Mouse (Mus musculus) heart, embryonic 10.5 days (tissue): Measurements from ENCODE around the gene Fam193a. TPM values are rescaled to one million over a fixed set of nuclear protein-coding genes. Genes with fewer than 3 reads are reported as not detected.

Experiments
- DNase-seq: peaks from one replicate; pipeline ENCODE4 v3.0.0-alpha.2; 2017; ENCODE audit warnings: low spot score
- H3K27ac ChIP-seq: fragments of 300-500 bp; sonication (generic); 2 replicates; pipeline ENCODE4 v1.5.1; 2016; ENCODE audit warnings: mild to moderate bottlenecking
- H3K27me3 ChIP-seq: fragments of 300-500 bp; sonication (generic); 2 replicates; pipeline ENCODE4 v1.6.1; 2016; ENCODE audit warnings: mild to moderate bottlenecking; ENCODE audit not compliant: poor library complexity, insufficient read depth, severe bottlenecking
- H3K36me3 ChIP-seq: fragments of 300-500 bp; sonication (generic); 2 replicates; pipeline ENCODE4 v1.6.1; 2016; ENCODE audit warnings: mild to moderate bottlenecking, moderate library complexity
- H3K4me1 ChIP-seq: fragments of 300-500 bp; sonication (generic); 2 replicates; pipeline ENCODE4 v1.6.1; 2016; ENCODE audit warnings: mild to moderate bottlenecking
- H3K4me3 ChIP-seq: fragments of 300-500 bp; sonication (generic); 2 replicates; pipeline ENCODE4 v1.5.1; 2016; ENCODE audit warnings: mild to moderate bottlenecking, moderate library complexity
- H3K9me3 ChIP-seq: fragments of 300-500 bp; sonication (generic); 2 replicates; pipeline ENCODE4 v1.6.1; 2016; ENCODE audit warnings: mild to moderate bottlenecking, moderate library complexity
- WGBS: fragments of 180-500 bp; shearing (Covaris S2); methylation state at CpG from one replicate; pipeline ENCODE4 v1.1.7; 2016; 5-methylcytosine and 5-hydroxymethylcytosine counted together
- polyA plus RNA-seq: library from polyadenylated mRNA; unstranded; fragments of >200 nt; fragmentation: Nextera tagmentation; extraction: Ambion mirVana; gene quantifications from 2 replicates; pipeline ENCODE4 v1.2.1, GENCODE M21; 2016

Fam193a gene
- polyA plus RNA-seq, 1 experiment from 2014 or later: 11.4 TPM

DNA sequence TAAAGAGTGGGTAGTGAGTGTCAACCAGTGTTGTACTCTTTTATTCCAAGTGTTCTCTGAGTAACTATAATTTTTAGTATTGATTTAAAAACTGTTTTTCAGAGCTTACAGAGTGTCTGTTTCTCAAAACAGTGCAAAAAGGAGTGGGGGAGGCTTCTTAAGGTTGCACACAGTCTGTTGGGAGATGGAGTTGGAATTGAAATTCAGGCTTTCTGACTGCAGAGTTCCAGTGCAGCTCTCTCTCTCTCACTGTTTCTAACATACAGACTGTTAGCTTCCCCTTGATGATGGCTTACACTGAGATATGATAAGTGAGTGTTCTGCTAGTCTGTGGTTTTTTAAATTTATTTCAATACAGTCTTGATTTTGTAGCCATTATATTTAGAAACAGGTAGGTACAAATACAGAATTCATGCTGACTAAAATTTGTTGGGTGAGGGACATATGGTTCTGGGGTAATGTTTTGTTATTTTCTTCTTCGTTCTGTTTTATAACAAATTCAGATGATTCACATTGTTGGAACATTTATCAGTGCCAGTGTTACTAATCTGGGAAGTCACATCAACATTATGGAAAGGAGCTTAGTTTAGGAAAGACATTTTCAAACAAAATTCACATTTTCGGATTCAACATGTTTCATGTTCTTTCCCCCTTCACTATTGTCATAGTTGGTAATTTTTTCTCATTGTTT lies 26.3 kb downstream of the Fam193a start:
- no peak for DNase-seq
- H3K36me3 ChIP-seq: no peaks in the 10 kb centered on the region
- WGBS: 89% methylated on average over 2 of the region's 2 CpGs
- H3K9me3 ChIP-seq: no peaks in the 10 kb centered on the region
- H3K4me1 ChIP-seq: peaks cover 2% of the 10 kb centered on the region; the same call in 1 of the 2 replicates
- H3K4me3 ChIP-seq: no peak overlapping the region
- no peaks in the 10 kb centered on the region for H3K27me3 ChIP-seq
- no peak overlapping the region for H3K27ac ChIP-seq

- Histone ChIP-seq H3K36me3 (no peaks in the 10 kb centered on the region), H3K27ac (no peak overlapping the region), H3K27me3 (no peaks in the 10 kb centered on the region), H3K4me3 (no peak overlapping the region), H3K4me1 (peaks cover 11% of the 10 kb centered on the region), H3K9me3 (no peaks in the 10 kb centered on the region)
- 75% methylated on average over 2 of the region's 2 CpGs for WGBS
- no peak for DNase-seq
Measured at GRCm38 (mm10) chr5:34397866-34398265, 28.1 kb downstream of the Fam193a start.

- 71% methylated on average over 1 of the region's 1 CpGs for WGBS
- Histone ChIP-seq H3K36me3 (no peaks in the 10 kb centered on the region), H3K4me3 (no peak overlapping the region), H3K27ac (no peak overlapping the region), H3K9me3 (no peaks in the 10 kb centered on the region), H3K27me3 (no peaks in the 10 kb centered on the region), H3K4me1 (peaks cover 16% of the 10 kb centered on the region)
- DNase-seq: no peak
Measured at GRCm38 (mm10) chr5:34398326-34398725, 28.6 kb downstream of the Fam193a start.

GRCm38 (mm10) chr5:34407366-34407918 lies 37.7 kb downstream of the Fam193a start:
- H3K36me3 ChIP-seq: no peaks in the 10 kb centered on the region
- H3K27ac ChIP-seq: no peak overlapping the region
- no peaks in the 10 kb centered on the region for H3K9me3 ChIP-seq
- DNase-seq: no peak
- no peaks in the 10 kb centered on the region for H3K27me3 ChIP-seq
- H3K4me3 ChIP-seq: no peak overlapping the region
- H3K4me1 ChIP-seq: peaks cover 34% of the 10 kb centered on the region
- WGBS: 91% methylated on average over 6 of the region's 6 CpGs

DNA sequence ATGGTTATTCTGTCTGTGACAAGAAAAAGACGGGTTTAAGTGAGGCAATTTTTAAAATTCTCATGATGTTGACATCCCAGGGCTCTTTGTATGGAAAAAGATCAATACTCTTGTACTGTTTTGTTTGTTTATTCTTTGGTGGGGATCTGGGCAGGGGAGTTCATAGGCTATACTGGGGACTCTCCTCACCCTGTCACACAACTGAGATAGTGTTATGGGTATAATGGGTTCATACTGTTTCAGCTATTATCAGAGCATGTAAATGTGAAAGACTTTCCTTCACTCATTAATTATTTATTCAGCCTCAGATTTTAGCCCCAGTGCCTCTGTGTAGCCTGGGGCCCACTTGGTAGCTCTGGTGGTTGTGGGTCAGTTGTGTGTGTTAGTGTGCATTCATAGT lies 39.3 kb downstream of the Fam193a start:
- WGBS: 70% methylated on average over 1 of the region's 1 CpGs
- no peak overlapping the region for H3K27ac ChIP-seq
- no peak for DNase-seq

GRCm38 (mm10) chr5:34410819-34411218 lies 41.1 kb downstream of the Fam193a start:
- Histone ChIP-seq H3K36me3 (0 out of 2 replicates have a peak, but pooled peaks cover 5% of the 10 kb centered on the region), H3K9me3 (no peaks in the 10 kb centered on the region), H3K4me3 (no peak overlapping the region), H3K27ac (no peak overlapping the region), H3K27me3 (no peaks in the 10 kb centered on the region), H3K4me1 (peaks cover 20% of the 10 kb centered on the region)
- WGBS: 49% methylated on average over 4 of the region's 4 CpGs
- DNase-seq: no peak

More for the DNA sequence above, 39.3 kb downstream of the Fam193a start:
- Histone ChIP-seq H3K9me3 (no peaks in the 10 kb centered on the region), H3K4me3 (no peak overlapping the region), H3K27me3 (no peaks in the 10 kb centered on the region), H3K36me3 (0 out of 2 replicates have a peak, but pooled peaks cover 4% of the 10 kb centered on the region), H3K4me1 (peaks cover 21% of the 10 kb centered on the region)

- 72% methylated on average over 2 of the region's 2 CpGs for WGBS
- 0 out of 2 replicates have a peak, but pooled peaks cover 6% of the 10 kb centered on the region for H3K36me3 ChIP-seq
- H3K9me3 ChIP-seq: no peaks in the 10 kb centered on the region
- no peaks in the 10 kb centered on the region for H3K27me3 ChIP-seq
- DNase-seq: no peak
- peaks cover 27% of the 10 kb centered on the region for H3K4me1 ChIP-seq
- no peak overlapping the region for H3K27ac ChIP-seq
- no peak overlapping the region for H3K4me3 ChIP-seq
Measured at GRCm38 (mm10) chr5:34413921-34414320, 44.2 kb downstream of the Fam193a start.

DNA sequence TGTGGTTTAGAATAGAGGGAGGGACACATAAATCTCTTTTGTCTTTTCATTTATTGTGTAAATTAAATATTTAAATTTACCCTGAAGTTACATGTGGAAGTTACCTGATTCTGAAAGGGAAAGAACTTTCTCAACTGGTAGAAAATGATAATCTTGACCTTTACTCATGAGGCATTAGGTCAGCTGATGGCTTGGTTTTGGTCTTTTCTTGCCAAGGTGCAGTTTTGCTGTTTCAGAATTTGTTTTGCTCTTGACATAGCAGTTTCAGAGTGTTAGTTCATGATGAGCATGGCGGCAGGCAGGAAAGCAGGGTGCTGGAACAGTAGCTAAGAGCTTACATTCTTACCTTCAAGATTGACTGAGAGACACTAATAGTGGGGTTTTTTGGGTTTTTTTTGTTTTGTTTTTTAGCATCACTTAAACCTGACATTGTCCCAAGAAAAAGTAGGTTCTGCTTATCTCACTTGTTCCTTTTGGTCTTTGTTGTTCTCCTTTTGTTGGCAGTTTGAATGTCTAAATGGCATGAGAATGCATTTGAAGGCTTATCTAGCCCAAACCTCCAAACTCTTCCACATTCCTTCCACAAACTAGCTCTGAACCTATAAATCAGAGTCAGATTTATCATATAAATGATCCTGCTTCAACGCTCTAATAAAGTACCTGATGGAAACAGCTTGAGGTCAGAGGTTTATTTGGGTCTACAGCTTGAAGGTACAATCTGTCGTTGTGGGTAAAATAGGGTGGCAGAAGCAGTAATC lies 47.7 kb downstream of the Fam193a start:
- Histone ChIP-seq H3K4me1 (peaks cover 9% of the 10 kb centered on the region; the same call in 1 of the 2 replicates), H3K36me3 (peaks cover 36% of the 10 kb centered on the region), H3K27ac (no peak overlapping the region), H3K9me3 (no peaks in the 10 kb centered on the region), H3K4me3 (no peak overlapping the region), H3K27me3 (no peaks in the 10 kb centered on the region)
- no peak for DNase-seq
- 86% methylated on average over 3 of the region's 3 CpGs for WGBS

- H3K36me3 ChIP-seq: peaks cover 38% of the 10 kb centered on the region
- no peak overlapping the region for H3K27ac ChIP-seq
- H3K9me3 ChIP-seq: no peaks in the 10 kb centered on the region
- H3K4me3 ChIP-seq: no peak overlapping the region
- H3K4me1 ChIP-seq: peaks cover 9% of the 10 kb centered on the region; the same call in 1 of the 2 replicates
- no peak for DNase-seq
- WGBS: 74% methylated on average over 1 of the region's 1 CpGs
- no peaks in the 10 kb centered on the region for H3K27me3 ChIP-seq
Measured at GRCm38 (mm10) chr5:34419188-34419587, 49.5 kb downstream of the Fam193a start.

DNA sequence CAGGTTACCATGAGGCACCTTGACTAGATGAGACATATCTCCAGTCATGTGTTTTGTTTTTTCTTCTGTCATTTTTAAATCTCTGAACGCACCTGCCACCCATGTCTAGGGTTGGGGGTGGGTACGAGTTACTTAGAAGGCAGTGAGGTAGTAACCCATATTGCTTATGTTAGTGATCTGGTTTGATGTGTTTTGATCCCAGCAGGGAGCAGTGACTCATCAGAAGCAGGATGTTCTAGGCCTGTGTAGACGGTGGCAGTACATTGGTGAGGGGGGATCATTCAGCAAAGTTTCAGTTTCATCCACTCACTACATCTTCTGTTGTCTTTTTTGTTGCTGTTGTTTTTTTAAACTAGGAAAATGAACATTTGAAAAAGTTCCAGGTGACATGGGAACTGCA lies 61.0 kb downstream of the Fam193a start:
- H3K9me3 ChIP-seq: no peaks in the 10 kb centered on the region
- no peak for DNase-seq

DNA sequence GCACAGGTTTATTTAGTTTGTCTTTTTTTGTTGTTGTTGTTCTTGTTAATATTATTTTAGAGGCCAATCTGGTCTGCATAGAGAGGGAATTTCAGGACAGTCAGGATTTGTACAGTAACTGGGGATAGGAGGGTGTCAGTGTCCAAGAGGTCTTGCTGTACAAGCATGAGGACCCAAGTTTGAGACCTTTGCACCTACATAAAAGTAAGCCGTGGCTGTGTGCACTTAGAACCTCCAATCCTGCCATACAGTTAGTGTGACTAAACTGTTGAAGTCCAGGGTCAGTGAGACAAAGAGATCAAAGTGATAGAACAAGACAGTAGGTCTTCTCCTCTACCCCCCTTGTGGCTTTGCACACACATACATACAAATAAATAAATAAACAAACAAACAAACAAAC lies 64.1 kb downstream of the Fam193a start:
- peaks cover 90% of the 10 kb centered on the region for H3K36me3 ChIP-seq
- 94% methylated on average over 1 of the region's 1 CpGs for WGBS
- H3K27ac ChIP-seq: no peak overlapping the region

More for the DNA sequence above, 61.0 kb downstream of the Fam193a start:
- no peaks in the 10 kb centered on the region for H3K27me3 ChIP-seq
- 92% methylated on average over 3 of the region's 3 CpGs for WGBS
- H3K27ac ChIP-seq: no peak overlapping the region
- peaks cover 92% of the 10 kb centered on the region for H3K36me3 ChIP-seq
- no peaks in the 10 kb centered on the region for H3K4me1 ChIP-seq
- H3K4me3 ChIP-seq: no peak overlapping the region

GRCm38 (mm10) chr5:34434241-34434640 lies 64.5 kb downstream of the Fam193a start:
- Histone ChIP-seq H3K36me3 (peaks cover 90% of the 10 kb centered on the region), H3K4me3 (no peak overlapping the region), H3K27me3 (no peaks in the 10 kb centered on the region), H3K9me3 (no peaks in the 10 kb centered on the region), H3K27ac (no peak overlapping the region), H3K4me1 (no peaks in the 10 kb centered on the region)
- no peak for DNase-seq
- 97% methylated on average over 3 of the region's 3 CpGs for WGBS

More for the DNA sequence above, 64.1 kb downstream of the Fam193a start:
- Histone ChIP-seq H3K27me3 (no peaks in the 10 kb centered on the region), H3K9me3 (no peaks in the 10 kb centered on the region), H3K4me1 (no peaks in the 10 kb centered on the region), H3K4me3 (no peak overlapping the region)
- DNase-seq: no peak

GRCm38 (mm10) chr5:34438052-34438451 lies 68.3 kb downstream of the Fam193a start:
- Histone ChIP-seq H3K9me3 (no peaks in the 10 kb centered on the region), H3K4me1 (no peaks in the 10 kb centered on the region), H3K27me3 (no peaks in the 10 kb centered on the region), H3K4me3 (no peak overlapping the region), H3K36me3 (peaks cover 85% of the 10 kb centered on the region), H3K27ac (no peak overlapping the region)
- WGBS: 84% methylated on average over 4 of the region's 4 CpGs
- no peak for DNase-seq
